Mouse (Mus musculus) naive thymus-derived CD4-positive, alpha-beta T cell, adult 2 months (primary cell): ENCODE measurements around the gene Anapc15-ps.

Experiments used
- DNase-seq: peaks from one replicate; pipeline ENCODE4 v3.0.0-alpha.2; 2011; ENCODE audit warnings: low read depth

Anapc15-ps gene

GRCm38 (mm10) chr10:95667371-95668030 is 5.8 kb downstream of the Anapc15-ps start:
- no peak for DNase-seq

- DNase-seq, result no peak
Observed at GRCm38 (mm10) chr10:95666791-95667190, 6.5 kb downstream of the Anapc15-ps start.

GRCm38 (mm10) chr10:95665426-95665990 is 7.7 kb downstream of the Anapc15-ps start:
- no peak for DNase-seq

GRCm38 (mm10) chr10:95664613-95665012 is 8.6 kb downstream of the Anapc15-ps start:
- no peak for DNase-seq

GRCm38 (mm10) chr10:95660356-95660755 is 12.9 kb downstream of the Anapc15-ps start:
- no peak for DNase-seq

- DNase-seq, result no peak
Observed at GRCm38 (mm10) chr10:95659471-95660150, 13.6 kb downstream of the Anapc15-ps start.

GRCm38 (mm10) chr10:95658836-95659343 is 14.4 kb downstream of the Anapc15-ps start:
- DNase-seq, result no peak

GRCm38 (mm10) chr10:95656236-95657225 is 16.7 kb downstream of the Anapc15-ps start:
- no peak for DNase-seq

- DNase-seq, result no peak
Observed at GRCm38 (mm10) chr10:95652131-95652530, 21.1 kb downstream of the Anapc15-ps start.

GRCm38 (mm10) chr10:95648326-95648888 is 24.8 kb downstream of the Anapc15-ps start:
- DNase-seq, result no peak

- DNase-seq, result no peak
Observed at GRCm38 (mm10) chr10:95647128-95647527, 26.1 kb downstream of the Anapc15-ps start.

- DNase-seq, result no peak
Observed at GRCm38 (mm10) chr10:95646576-95646975, 26.7 kb downstream of the Anapc15-ps start.

GRCm38 (mm10) chr10:95643696-95644360 is 29.4 kb downstream of the Anapc15-ps start:
- no peak for DNase-seq

GRCm38 (mm10) chr10:95643042-95643441 is 30.2 kb downstream of the Anapc15-ps start:
- DNase-seq, result no peak

- no peak for DNase-seq
Observed at GRCm38 (mm10) chr10:95641335-95641734, 31.9 kb downstream of the Anapc15-ps start.

- DNase-seq, result no peak
Observed at GRCm38 (mm10) chr10:95639429-95639828, 33.8 kb downstream of the Anapc15-ps start.

- DNase-seq, result no peak
Observed at GRCm38 (mm10) chr10:95634751-95635150, 38.5 kb downstream of the Anapc15-ps start.

- no peak for DNase-seq
Observed at GRCm38 (mm10) chr10:95634261-95634660, 39.0 kb downstream of the Anapc15-ps start.

- no peak for DNase-seq
Observed at GRCm38 (mm10) chr10:95631568-95631967, 41.7 kb downstream of the Anapc15-ps start.

GRCm38 (mm10) chr10:95630726-95631345 is 42.4 kb downstream of the Anapc15-ps start:
- no peak for DNase-seq
